Mouse (Mus musculus) embryonic facial prominence, embryonic 11.5 days (tissue): ENCODE results near the gene Shisa8. TPM values are rescaled to one million over a fixed set of nuclear protein-coding genes. Genes with fewer than 3 reads are reported as not detected.
"Not testable (repeated sequence)": the region's sequence is repeated elsewhere in the genome, so short reads cannot be mapped to it uniquely, and the experiment has no call there.

ENCODE experiments used
- ATAC-seq: fragments of 200-750 bp; cut with Nextera tagmentation; replicated peaks from 2 replicates; pipeline ENCODE4 v1.8.0; 2017; ENCODE audit warnings: low read depth; ENCODE audit not compliant: insufficient number of reproducible peaks, low FRiP score, low TSS enrichment
- DNase-seq: peaks from one replicate; pipeline ENCODE4 v3.0.0-alpha.2; 2015; ENCODE audit warnings: low spot score
- H3K27ac ChIP-seq: fragments of 300-500 bp; sonication (generic); replicated peaks from 2 replicates; pipeline ENCODE4 v1.5.1; 2014; ENCODE audit warnings: mild to moderate bottlenecking, low read depth, low read length, control low read depth
- H3K27me3 ChIP-seq: fragments of 300-500 bp; sonication (generic); 2 replicates; pipeline ENCODE4 v1.6.1; 2014; ENCODE audit warnings: mild to moderate bottlenecking, low read length, moderate library complexity, mixed read lengths; ENCODE audit not compliant: control insufficient read depth, insufficient read depth
- H3K36me3 ChIP-seq: fragments of 300-500 bp; sonication (generic); replicated peaks from 2 replicates; pipeline ENCODE4 v1.6.1; 2014; ENCODE audit warnings: low read depth, mild to moderate bottlenecking, low read length, moderate library complexity, mixed read lengths; ENCODE audit not compliant: control insufficient read depth, insufficient read depth
- H3K4me1 ChIP-seq: fragments of 300-500 bp; sonication (generic); 2 replicates; pipeline ENCODE4 v1.6.1; 2014; ENCODE audit warnings: low read length, mixed read lengths; ENCODE audit not compliant: control insufficient read depth, insufficient read depth
- H3K4me2 ChIP-seq: fragments of 300-500 bp; sonication (generic); 2 replicates; pipeline ENCODE4 v1.6.1; 2014; ENCODE audit warnings: low read depth, mild to moderate bottlenecking, control low read depth, low read length, moderate library complexity
- H3K4me3 ChIP-seq: fragments of 300-500 bp; sonication (generic); 2 replicates; pipeline ENCODE4 v1.5.1; 2014; ENCODE audit warnings: low read depth, low read length, control low read depth
- H3K9ac ChIP-seq: fragments of 300-500 bp; sonication (generic); replicated peaks from 2 replicates; pipeline ENCODE4 v1.6.1; 2014; ENCODE audit warnings: mild to moderate bottlenecking, control low read depth, low read length
- H3K9me3 ChIP-seq: fragments of 300-500 bp; sonication (generic); replicated peaks from 2 replicates; pipeline ENCODE4 v1.6.1; 2016; ENCODE audit warnings: mild to moderate bottlenecking, low read length, inconsistent platforms, mixed read lengths; ENCODE audit not compliant: control insufficient read depth
- WGBS: fragments of 180-500 bp; shearing (Covaris S2); extraction: QIAGEN DNeasy Blood & Tissue Kit; methylation state at CpG from one replicate; pipeline ENCODE4 v1.1.7; 2014; 5-methylcytosine and 5-hydroxymethylcytosine counted together
- polyA plus RNA-seq: library from polyadenylated mRNA; unstranded; fragments of >200 nt; fragmentation: Nextera tagmentation; extraction: Ambion mirVana; gene quantifications from 2 replicates; pipeline ENCODE4 v1.2.1, GENCODE M21; 2014

Shisa8 gene
- 0.18 and 0.26 TPM in 2 replicates for polyA plus RNA-seq

GRCm38 (mm10) chr15:82212752-82213063, at the start of gene Shisa8:
TSS of gene Shisa8 (minus strand) at chr15:82212815.
- no peaks in the 10 kb centered on the region for H3K9me3 ChIP-seq
- H3K4me3 ChIP-seq: peak within 1 kb of the TSS; percentile 37
- peaks cover 3% of the 10 kb centered on the region for H3K4me1 ChIP-seq
- peak within 1 kb of the TSS; percentile 37; the same call in 1 of the 2 replicates for H3K9ac ChIP-seq
- H3K27me3 ChIP-seq: peaks cover 74% of the 10 kb centered on the region
- WGBS: 0% methylated on average over 26 of the region's 34 CpGs
- no peak for DNase-seq
- ATAC-seq: no peak
- no peaks in the 10 kb centered on the region for H3K36me3 ChIP-seq
- H3K4me2 ChIP-seq: peak within 1 kb of the TSS; percentile 82
- H3K27ac ChIP-seq: no peak within 1 kb of the TSS

DNA sequence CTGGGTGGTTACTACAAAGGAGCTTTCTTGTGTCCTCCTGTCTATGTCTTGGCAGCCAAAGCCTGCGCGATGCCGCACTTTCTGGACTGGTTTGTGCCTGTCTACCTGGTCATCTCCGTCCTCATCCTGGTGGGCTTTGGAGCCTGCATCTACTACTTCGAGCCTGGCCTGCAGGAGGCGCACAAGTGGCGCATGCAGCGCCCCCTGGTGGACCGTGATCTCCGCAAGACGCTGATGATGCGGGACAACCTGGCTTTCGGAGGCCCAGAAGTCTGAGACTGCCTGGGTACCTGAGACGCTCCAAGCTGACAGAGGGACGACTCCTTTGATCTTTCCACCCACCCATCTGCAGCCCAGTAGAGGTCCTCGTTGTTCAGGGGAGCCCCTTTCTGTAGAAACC, 46.9 kb upstream of the Shisa8 start:
- no peaks in the 10 kb centered on the region for H3K9me3 ChIP-seq
- ATAC-seq (no peak), DNase-seq (peak; percentile 79)
- WGBS: 15% methylated on average over 16 of the region's 16 CpGs
- H3K4me3 ChIP-seq: no peak overlapping the region
- H3K4me2 ChIP-seq: no peak overlapping the region
- H3K36me3 ChIP-seq: no peaks in the 10 kb centered on the region
- no peak overlapping the region for H3K27ac ChIP-seq
- peaks cover 4% of the 10 kb centered on the region; the same call in 1 of the 2 replicates for H3K4me1 ChIP-seq
- H3K27me3 ChIP-seq: no peaks in the 10 kb centered on the region
- H3K9ac ChIP-seq: no peak overlapping the region

GRCm38 (mm10) chr15:82255944-82256383, 43.3 kb upstream of the Shisa8 start:
- peaks cover 4% of the 10 kb centered on the region; the same call in 1 of the 2 replicates for H3K4me1 ChIP-seq
- H3K9ac ChIP-seq: no peak overlapping the region; the same call in 1 of the 2 replicates
- H3K36me3 ChIP-seq: no peaks in the 10 kb centered on the region
- H3K4me3 ChIP-seq: no peak overlapping the region; the same call in 1 of the 2 replicates
- WGBS: 22% methylated on average over 10 of the region's 10 CpGs
- ATAC-seq (peak; percentile 68), DNase-seq (peak; percentile 45)
- H3K27ac ChIP-seq: no peak overlapping the region
- H3K27me3 ChIP-seq: no peaks in the 10 kb centered on the region
- no peaks in the 10 kb centered on the region for H3K9me3 ChIP-seq
- H3K4me2 ChIP-seq: peak overlapping the region; percentile 13; the same call in 1 of the 2 replicates

DNA sequence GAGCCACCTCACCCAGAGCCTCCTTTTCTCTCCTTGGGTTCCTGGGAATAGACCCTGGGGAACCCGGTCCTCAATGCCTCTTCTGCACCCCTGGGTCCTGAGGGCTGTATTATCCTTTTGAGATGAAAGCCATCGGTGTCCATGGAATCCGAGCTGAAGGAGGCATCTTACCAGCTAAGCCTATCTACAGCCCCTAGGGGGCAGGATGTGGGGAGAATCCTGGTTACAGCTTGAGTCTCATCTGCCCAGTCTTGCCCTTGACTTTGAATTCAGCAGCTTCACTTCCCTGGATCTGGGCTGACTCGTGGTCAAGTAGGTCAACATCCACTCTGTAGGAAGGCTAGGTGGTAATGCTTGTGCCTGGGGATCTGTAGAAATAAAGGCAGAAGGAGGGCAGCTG, 42.6 kb upstream of the Shisa8 start:
- DNase-seq (no peak), ATAC-seq (no peak)
- H3K4me3 ChIP-seq: no peak overlapping the region
- no peak overlapping the region for H3K4me2 ChIP-seq
- peaks cover 4% of the 10 kb centered on the region; the same call in 1 of the 2 replicates for H3K4me1 ChIP-seq
- no peak overlapping the region for H3K9ac ChIP-seq
- WGBS: 51% methylated on average over 4 of the region's 4 CpGs
- no peak overlapping the region for H3K27ac ChIP-seq
- no peaks in the 10 kb centered on the region for H3K27me3 ChIP-seq
- no peaks in the 10 kb centered on the region for H3K9me3 ChIP-seq
- no peaks in the 10 kb centered on the region for H3K36me3 ChIP-seq

- no peak within 1 kb of the TSS for H3K27ac ChIP-seq
- peaks cover 4% of the 10 kb centered on the region; the same call in 1 of the 2 replicates for H3K4me1 ChIP-seq
- no peaks in the 10 kb centered on the region for H3K36me3 ChIP-seq
- ATAC-seq (no peak), DNase-seq (no peak)
- no peak within 1 kb of the TSS for H3K4me2 ChIP-seq
- WGBS: 89% methylated on average over 6 of the region's 6 CpGs
- no peaks in the 10 kb centered on the region for H3K9me3 ChIP-seq
- no peaks in the 10 kb centered on the region for H3K27me3 ChIP-seq
- no peak within 1 kb of the TSS for H3K4me3 ChIP-seq
- no peak within 1 kb of the TSS for H3K9ac ChIP-seq
Observed at GRCm38 (mm10) chr15:82252097-82252496, 39.5 kb upstream of the Shisa8 start, which contains the start of gene 1500009C09Rik. TSS of gene 1500009C09Rik (plus strand) at chr15:82252397.

DNA sequence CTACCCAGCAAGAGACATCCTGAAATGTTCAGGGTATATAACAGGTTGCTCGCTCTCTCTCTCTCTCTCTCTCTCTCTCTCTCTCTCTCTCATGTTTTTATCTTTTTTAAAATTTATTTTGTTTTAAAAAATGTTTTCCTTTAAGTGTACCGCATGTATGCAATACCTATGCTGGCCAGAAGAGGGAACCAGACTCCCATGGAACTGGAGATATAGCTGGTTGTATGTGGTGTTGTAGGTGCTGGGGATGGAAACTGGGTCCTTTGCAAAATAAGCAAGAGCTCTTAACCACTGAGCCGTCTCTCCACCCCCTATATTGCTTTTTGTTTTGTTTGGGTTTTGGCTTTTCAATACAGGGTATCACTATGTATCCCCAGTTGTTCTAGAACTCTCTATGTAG, 39.0 kb upstream of the Shisa8 start:
- Histone ChIP-seq H3K27me3 (no peaks in the 10 kb centered on the region), H3K27ac (no peak overlapping the region), H3K9me3 (no peaks in the 10 kb centered on the region), H3K36me3 (no peaks in the 10 kb centered on the region), H3K4me1 (peaks cover 4% of the 10 kb centered on the region; the same call in 1 of the 2 replicates), H3K4me2 (no peak overlapping the region), H3K9ac (no peak overlapping the region), H3K4me3 (no peak overlapping the region)
- no peak for DNase-seq
- ATAC-seq: no peak
- WGBS: 97% methylated on average over 3 of the region's 3 CpGs

GRCm38 (mm10) chr15:82247131-82247776, 34.6 kb upstream of the Shisa8 start:
- Histone ChIP-seq H3K27me3 (no peaks in the 10 kb centered on the region), H3K36me3 (no peaks in the 10 kb centered on the region), H3K27ac (no peak overlapping the region), H3K9me3 (no peaks in the 10 kb centered on the region), H3K4me2 (no peak overlapping the region), H3K4me3 (no peak overlapping the region), H3K9ac (no peak overlapping the region), H3K4me1 (no peaks in the 10 kb centered on the region)
- WGBS: 80% methylated on average over 3 of the region's 3 CpGs
- ATAC-seq (no peak), DNase-seq (no peak)

GRCm38 (mm10) chr15:82244805-82245161, 32.2 kb upstream of the Shisa8 start:
- H3K4me1 ChIP-seq, H3K9me3 ChIP-seq, H3K27ac ChIP-seq, H3K27me3 ChIP-seq, H3K36me3 ChIP-seq, DNase-seq: not testable (repeated sequence)
- H3K4me2 ChIP-seq: peak overlapping the region; percentile 87
- 21% methylated on average over 9 of the region's 9 CpGs for WGBS
- ATAC-seq: peak; percentile 35; the same call in 1 of the 2 replicates
- peak overlapping the region; percentile 67 for H3K4me3 ChIP-seq
- peak overlapping the region; percentile 77 for H3K9ac ChIP-seq
